Mouse (Mus musculus): ENCODE measurements around the gene Fam57b. TPM values are rescaled to one million over a fixed set of nuclear protein-coding genes. Genes with fewer than 3 reads are reported as not detected.
"Not testable (repeated sequence)": the region's sequence is repeated elsewhere in the genome, so short reads cannot be mapped to it uniquely, and the experiment has no call there.

The Fam57b gene
- total RNA-seq, 2 experiments from 2014 or later = 50.5 to 55.3 TPM

DNA sequence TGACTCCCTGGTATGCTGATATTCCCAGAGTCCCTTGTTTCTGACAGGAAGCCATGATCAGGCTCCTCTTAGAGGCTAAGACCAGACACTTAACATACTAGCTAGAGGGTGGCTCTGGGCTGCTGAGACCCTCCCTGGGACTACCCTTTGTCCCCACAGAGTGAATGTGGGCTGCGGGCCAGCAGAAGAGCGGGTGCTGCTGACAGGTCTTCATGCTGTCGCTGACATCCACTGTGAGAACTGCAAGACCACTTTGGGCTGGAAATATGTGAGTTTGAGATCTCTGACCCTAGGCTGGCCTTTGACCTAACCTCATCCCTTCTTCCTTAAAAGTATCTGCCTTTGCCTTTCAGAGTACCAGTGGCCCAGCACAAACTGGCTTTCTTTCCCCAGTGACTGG, 19.3 kb upstream of the Fam57b start:
- DNase-seq = no peak

DNA sequence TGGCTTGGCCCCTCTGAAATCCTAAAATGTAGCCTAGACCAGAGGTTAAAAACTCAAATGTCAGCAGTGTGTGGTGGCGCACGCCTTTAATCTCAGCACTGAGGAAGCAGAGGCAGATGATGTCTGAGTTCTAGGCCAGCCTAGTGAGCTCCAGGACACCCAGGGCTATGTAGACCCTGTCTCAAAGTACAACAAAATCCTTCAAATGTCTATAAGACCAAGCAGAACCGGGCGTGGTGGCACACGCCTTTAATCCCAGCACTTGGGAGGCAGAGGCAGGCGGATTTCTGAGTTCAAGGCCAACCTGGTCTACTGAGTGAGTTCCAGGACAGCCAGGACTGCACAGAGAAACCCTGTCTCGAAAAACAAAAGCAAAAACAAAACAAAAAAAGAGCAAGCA, 18.4 kb upstream of the Fam57b start:
- not testable (repeated sequence) for DNase-seq

GRCm38 (mm10) chr7:126779983-126780970, 17.2 kb upstream of the Fam57b start:
- DNase-seq = peak; percentile 83

DNA sequence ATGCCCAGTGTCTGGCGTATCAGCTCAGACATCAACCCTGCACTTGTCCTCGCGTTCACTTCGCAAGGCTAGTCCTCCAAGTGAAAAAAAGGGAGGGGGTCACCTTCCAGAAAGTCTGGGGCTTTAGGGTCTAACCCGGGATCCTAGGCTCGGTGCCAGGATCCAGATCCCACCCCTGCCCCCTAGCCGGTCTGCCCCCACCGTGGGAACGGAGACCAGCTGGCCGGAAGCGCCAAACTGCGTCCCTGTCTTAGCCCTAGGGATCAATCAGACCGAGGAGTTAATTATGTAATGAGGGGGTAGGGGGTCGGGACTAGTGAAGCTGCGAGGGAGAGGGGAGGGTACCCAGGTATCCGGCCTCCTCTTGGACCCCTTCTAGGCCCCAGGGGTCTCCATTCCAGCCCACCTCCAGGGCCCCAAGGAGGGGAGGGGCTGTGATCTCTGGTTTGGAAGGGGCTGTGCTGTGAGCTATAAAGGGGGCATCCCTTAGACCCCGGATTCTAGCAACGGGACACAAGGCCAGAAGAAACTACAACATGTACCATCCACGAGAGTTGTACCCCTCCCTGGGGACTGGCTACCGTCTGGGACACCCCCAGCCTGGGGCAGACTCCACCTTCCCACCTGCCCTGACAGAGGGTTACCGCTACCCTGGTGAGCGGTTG, 16.4 kb upstream of the Fam57b start, which contains the start of gene Tbx6:
Gene Tbx6 (plus strand): TSS at position 513 of the 665 bp plus-strand sequence.
- no peak for DNase-seq

DNA sequence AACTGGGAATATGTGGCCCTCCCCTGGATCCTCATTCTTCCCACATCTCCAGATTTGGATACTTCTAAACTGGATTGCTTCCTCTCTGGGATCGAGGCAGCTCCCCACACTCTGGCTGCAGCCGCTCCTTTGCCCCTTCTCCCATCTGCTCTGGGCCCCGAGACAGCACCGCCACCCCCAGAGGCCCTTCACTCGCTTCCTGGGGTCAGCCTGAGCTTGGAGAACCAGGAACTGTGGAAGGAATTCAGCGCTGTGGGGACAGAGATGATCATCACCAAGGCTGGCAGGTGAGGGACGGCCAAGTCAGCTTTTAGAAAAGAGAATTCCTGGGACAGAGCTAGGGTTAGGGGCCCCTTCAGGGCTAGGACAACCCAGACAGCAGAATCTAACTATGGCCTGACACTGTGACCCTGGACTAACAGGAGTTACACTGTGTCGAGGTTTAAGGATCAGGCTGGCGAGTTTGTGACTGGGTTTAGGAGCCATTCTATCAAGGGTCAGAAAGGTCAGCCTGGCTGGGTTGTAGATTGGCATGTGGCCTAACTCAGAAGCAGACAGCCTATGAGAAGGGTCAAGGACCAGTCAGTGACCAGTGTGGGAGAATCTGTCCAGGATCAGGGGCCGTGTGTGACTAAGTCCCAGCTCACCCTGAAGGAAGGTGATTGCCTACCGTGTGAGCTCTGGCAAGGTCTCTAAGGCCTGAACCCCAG, 15.7 kb upstream of the Fam57b start:
- DNase-seq = no peak

- no peak for DNase-seq
Observed at GRCm38 (mm10) chr7:126782693-126783092, 14.8 kb upstream of the Fam57b start.

DNA sequence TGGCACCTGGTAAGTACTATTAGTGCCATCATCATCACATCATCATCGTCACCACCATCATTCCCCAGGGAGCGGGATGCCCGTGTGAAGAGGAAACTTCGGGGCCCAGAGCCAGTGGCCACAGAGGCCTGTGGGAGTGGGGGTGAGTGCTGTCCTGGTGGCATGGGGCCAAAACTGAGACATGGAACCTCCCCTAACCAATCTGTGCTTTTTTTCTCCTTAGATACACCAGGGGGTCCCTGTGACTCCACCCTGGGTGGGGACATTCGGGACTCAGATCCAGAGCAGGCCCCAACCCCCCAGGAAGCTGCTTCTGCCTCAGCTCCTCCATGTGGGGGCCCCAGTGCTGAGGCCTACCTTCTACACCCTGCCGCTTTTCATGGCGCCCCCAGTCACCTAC, 13.0 kb upstream of the Fam57b start:
- DNase-seq = no peak

DNA sequence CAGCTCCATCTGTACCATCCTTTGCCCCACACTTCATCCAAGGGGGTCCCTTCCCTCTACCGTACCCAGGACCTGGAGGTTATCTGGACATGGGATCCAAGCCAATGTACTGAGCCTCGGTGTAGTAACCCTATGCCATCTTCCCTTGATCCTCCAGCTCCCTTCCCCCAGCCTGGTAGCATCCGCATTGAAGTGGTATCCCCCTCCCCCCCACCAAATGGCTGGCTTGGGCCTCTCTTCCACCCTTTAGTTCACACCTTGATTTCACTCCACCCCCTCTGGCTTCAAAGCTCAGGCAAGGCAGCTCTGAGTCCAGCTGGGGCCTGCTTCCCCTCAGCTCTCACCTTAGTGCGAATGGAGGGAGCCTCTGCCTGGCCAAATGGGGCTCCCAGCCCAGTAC, 12.4 kb upstream of the Fam57b start:
- DNase-seq = no peak

GRCm38 (mm10) chr7:126786142-126786541, 11.3 kb upstream of the Fam57b start:
- DNase-seq = no peak

- no peak for DNase-seq
Observed at GRCm38 (mm10) chr7:126789141-126789540, 8.3 kb upstream of the Fam57b start.

DNA sequence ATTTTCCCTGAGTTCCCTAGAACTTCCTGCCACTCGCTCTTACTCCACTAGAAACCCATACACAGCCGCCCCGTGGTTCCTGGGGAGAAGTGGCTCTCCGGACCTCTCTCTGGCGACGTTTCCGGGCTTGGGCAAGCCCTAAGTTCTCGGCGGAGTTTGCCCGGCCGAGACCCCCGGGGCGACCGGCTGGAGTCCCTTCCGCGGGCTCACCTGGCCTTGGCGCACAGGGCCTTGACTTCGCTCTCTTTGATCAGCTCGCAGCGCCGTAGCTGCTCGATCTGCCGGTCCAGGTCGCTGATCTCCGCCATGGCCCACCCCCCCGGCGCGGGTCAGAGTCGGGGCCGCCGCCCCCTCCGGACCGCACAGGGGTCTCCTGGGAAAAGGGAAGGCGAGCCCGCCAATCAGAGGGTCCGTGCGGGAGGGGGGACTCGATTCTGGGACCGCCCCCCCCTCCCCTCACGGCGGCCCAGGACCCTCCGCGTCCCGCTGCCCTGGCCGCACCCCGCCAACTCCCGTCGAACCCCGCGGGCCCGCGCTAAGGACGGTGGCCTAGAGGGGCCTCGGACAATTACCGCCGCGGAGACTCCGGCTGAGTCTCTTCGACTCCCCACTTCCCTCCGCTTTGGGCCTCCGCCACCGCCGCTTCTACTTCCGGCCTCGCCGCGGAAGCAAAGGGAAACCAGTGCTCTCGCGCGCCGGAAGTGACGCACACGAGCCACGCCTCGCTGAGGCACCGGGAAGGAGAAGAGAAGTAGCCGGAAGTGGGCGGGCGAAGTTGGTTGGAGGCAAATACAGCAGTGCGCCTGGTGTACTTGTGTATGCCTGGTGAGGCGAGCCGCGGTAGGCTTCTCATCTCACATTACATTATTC, 5.4 kb upstream of the Fam57b start, which contains the start of gene Ppp4c:
Gene Ppp4c (minus strand): TSS at position 646 of the 870 bp plus-strand sequence.
- peak; percentile 95 for DNase-seq

GRCm38 (mm10) chr7:126792721-126793443, 4.6 kb upstream of the Fam57b start:
- no peak for DNase-seq

DNA sequence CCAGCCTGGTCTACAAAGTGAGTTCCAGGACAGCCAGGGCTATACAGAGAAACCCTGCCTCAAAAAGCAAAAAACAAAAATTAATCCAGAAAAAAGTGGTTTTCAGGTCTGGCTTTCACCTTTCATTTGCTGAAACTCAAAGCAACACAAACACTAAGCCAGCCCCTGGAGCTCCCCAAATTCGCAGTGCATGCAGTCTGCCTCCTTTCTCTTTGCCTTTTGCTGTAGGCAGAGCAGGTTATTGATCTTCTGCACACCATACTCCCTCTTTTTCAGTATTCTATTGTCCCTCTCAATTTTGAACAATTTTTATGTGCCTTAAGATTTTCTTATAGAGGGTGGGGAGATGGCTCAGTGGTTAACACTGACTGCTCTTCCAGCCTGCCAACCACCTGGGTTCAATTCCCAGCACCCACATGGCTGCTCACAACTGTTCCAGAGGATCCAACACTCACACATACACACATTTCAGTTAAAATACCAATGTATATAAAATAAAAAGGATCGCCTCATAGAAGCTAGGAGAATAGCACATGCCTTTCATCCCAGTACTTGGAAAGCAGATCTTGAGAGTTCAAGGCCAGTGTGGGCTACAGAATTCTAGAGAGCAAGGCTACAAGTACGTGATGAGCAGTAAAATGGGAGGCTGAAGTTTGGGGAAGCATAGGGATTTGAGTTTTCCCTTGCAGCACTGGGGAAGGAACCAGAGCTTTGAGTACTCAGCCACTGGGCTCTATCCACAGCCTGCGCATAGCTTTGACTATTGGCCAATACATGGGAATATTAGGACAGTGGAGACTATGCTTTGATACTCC, 3.8 kb upstream of the Fam57b start:
- DNase-seq = no peak

GRCm38 (mm10) chr7:126794271-126794605, 3.2 kb upstream of the Fam57b start:
- no peak for DNase-seq

GRCm38 (mm10) chr7:126795387-126796317, 1.8 kb upstream of the Fam57b start:
- DNase-seq = no peak

DNA sequence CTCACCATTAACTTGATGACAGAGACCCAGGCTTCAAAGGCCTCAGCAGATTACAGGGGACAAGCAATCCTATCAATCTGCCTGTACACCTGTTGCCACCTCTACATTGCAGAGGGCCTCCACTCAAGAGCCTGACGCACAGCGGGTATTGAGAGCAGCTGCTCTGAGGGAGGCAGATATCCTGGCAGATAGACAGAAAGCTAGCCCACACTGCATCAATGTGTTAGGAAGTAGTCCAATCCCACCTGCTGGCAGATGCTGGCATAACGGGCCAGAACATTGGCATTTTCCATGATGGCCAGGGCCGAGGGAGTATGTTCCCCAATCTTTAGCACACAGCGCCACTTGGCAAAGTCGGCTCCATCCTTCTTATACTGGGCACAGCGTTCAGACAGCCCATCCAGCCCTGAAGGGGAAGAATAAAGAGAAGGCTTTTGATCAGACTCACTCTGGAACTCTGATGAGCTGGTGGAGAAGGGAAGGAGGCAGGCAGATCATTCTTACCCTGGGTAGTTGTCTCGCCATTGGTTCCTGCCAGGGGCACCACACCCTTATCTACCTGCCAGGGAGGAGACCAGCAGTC, 1.0 kb upstream of the Fam57b start:
- no peak for DNase-seq

GRCm38 (mm10) chr7:126798127-126799049, 920 bp downstream of the Fam57b start:
- DNase-seq = no peak

Measured in gastrocnemius, postnatal 25 days (tissue).